Mouse (Mus musculus): Measurements from ENCODE around the gene Armc7. TPM values are rescaled to one million over a fixed set of nuclear protein-coding genes. Genes with fewer than 3 reads are reported as not detected.

Gene Armc7
- polyA plus RNA-seq, 1 experiment from 2014 or later: 4.6 TPM

- Histone ChIP-seq H3K4me1 (replicated peaks) (peaks cover 12% of the 10 kb centered on the region), H3K4me2 (no peak overlapping the region), H3K27me3 (no peaks in the 10 kb centered on the region), H3K9me3 (replicated peaks) (no peaks in the 10 kb centered on the region), H3K27ac (no peak overlapping the region), H3K36me3 (no peaks in the 10 kb centered on the region), H3K9ac (no peak overlapping the region), H3K4me3 (no peak overlapping the region)
- no peak for ATAC-seq (replicated peaks; ENCODE audit: insufficient number of reproducible peaks, insufficient read depth, low FRiP score, low read depth)
- 87% methylated on average over 15 of the region's 15 CpGs for WGBS
These were observed 19.8 kb upstream of the Armc7 start for GRCm38 (mm10) chr11:115455619-115456018.

- 87% methylated on average over 5 of the region's 5 CpGs for WGBS
- H3K9ac ChIP-seq: no peak overlapping the region
- H3K27me3 ChIP-seq: no peaks in the 10 kb centered on the region
- H3K27ac ChIP-seq: no peak overlapping the region
- H3K9me3 ChIP-seq (replicated peaks): no peaks in the 10 kb centered on the region
- H3K4me3 ChIP-seq: no peak overlapping the region
- H3K36me3 ChIP-seq: no peaks in the 10 kb centered on the region
- no peak for ATAC-seq (replicated peaks; ENCODE audit: insufficient number of reproducible peaks, insufficient read depth, low FRiP score, low read depth)
- H3K4me1 ChIP-seq (replicated peaks): peaks cover 12% of the 10 kb centered on the region
- H3K4me2 ChIP-seq: no peak overlapping the region
These were observed 19.3 kb upstream of the Armc7 start for GRCm38 (mm10) chr11:115456182-115456581.

DNA sequence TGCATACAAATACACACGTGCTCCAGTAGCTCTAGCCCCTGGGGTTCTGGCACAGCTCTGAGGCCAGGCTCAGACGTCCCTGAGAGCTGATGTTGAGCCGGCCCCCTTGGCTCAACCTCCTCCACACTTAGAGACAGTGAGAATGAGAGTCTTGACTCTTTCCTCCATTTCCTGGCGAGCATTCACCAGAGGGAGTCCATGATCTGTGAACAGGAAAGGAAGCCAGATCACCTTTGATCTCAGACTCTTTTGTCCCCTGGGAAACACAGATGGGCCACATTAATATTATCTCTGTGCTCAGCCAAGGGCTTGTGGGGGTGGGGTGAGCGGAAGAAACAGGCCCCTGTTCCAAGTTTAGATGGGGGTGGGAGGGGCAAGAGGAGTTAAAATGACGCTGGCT lies 18.1 kb upstream of the Armc7 start:
- Histone ChIP-seq H3K27me3 (no peaks in the 10 kb centered on the region; the same call in 1 of the 2 replicates), H3K9me3 (replicated peaks) (no peaks in the 10 kb centered on the region), H3K9ac (no peak overlapping the region), H3K4me3 (no peak overlapping the region), H3K36me3 (no peaks in the 10 kb centered on the region), H3K27ac (peak overlapping the region; percentile 38; the same call in 1 of the 2 replicates), H3K4me1 (replicated peaks) (peaks cover 12% of the 10 kb centered on the region), H3K4me2 (no peak overlapping the region)
- 0 out of 2 replicates have a peak, but pooled peaks have one; percentile 29 for ATAC-seq (replicated peaks; ENCODE audit: insufficient number of reproducible peaks, insufficient read depth, low FRiP score, low read depth)
- 18% methylated on average over 6 of the region's 6 CpGs for whole genome bisulfite sequencing

DNA sequence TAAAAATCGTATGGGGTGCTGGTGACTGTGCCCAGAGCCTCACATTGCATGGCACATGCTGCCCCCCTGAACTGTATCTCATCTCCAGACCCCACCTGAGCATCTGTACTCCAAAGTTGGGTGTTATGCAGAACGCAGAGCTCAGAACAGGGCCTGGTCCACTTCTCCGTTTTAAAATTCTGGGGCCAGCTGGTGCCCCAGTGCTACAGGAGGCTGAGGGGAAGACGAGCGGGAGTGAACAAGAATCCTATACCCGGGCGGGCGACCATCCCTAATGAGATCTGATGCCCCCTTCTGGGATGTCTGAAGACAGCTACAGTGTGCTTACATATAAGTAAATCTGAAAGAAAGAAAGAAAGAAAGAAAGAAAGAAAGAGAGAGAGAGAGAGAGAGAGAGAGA lies 14.5 kb upstream of the Armc7 start:
- no peaks in the 10 kb centered on the region for H3K36me3 ChIP-seq
- H3K27me3 ChIP-seq: no peaks in the 10 kb centered on the region; the same call in 1 of the 2 replicates
- no peak overlapping the region for H3K4me2 ChIP-seq
- H3K4me1 ChIP-seq (replicated peaks): peaks cover 15% of the 10 kb centered on the region
- WGBS: 36% methylated on average over 8 of the region's 8 CpGs
- no peaks in the 10 kb centered on the region for H3K9me3 ChIP-seq (replicated peaks)
- H3K27ac ChIP-seq: no peak overlapping the region
- no peak overlapping the region for H3K4me3 ChIP-seq
- ATAC-seq (replicated peaks; ENCODE audit: insufficient number of reproducible peaks, insufficient read depth, low FRiP score, low read depth): no peak
- H3K9ac ChIP-seq: no peak overlapping the region

DNA sequence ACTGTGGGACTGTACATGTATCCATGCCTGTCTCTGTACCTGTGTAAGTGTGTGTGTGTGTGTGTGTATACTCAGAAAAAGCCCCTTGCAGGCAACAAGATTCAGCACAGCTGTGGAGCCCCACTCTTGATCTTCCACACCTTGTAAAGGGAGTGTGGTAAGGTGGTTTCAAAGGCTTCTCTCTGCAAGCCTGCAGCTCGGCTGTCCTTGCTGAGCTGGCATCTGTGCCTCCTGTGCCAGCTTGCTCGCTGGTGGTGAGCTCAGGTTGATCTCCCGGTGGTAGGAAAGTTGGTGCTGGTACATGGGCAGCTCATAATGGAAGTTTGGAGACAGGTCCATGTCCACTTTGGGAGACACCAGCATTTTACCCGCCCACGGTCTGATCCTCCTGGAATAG lies 13.6 kb upstream of the Armc7 start:
- Histone ChIP-seq H3K4me2 (no peak overlapping the region), H3K4me1 (replicated peaks) (peaks cover 16% of the 10 kb centered on the region), H3K36me3 (no peaks in the 10 kb centered on the region), H3K27ac (no peak overlapping the region), H3K9me3 (replicated peaks) (no peaks in the 10 kb centered on the region), H3K4me3 (no peak overlapping the region), H3K27me3 (no peaks in the 10 kb centered on the region; the same call in 1 of the 2 replicates), H3K9ac (no peak overlapping the region)
- no peak for ATAC-seq (replicated peaks; ENCODE audit: insufficient number of reproducible peaks, insufficient read depth, low FRiP score, low read depth)
- 76% methylated on average over 5 of the region's 5 CpGs for WGBS

GRCm38 (mm10) chr11:115462243-115462891 lies 13.1 kb upstream of the Armc7 start, which contains the start of gene Slc16a5:
Gene Slc16a5, plus strand, starts transcription at chr11:115462474.
- Histone ChIP-seq H3K9ac (no peak within 1 kb of the TSS), H3K27me3 (no peaks in the 10 kb centered on the region; the same call in 1 of the 2 replicates), H3K27ac (0 out of 2 replicates have a peak within 1 kb of the TSS, but pooled peaks have one; percentile 31), H3K36me3 (no peaks in the 10 kb centered on the region), H3K4me2 (no peak within 1 kb of the TSS; the same call in 1 of the 2 replicates), H3K4me1 (replicated peaks) (peaks cover 13% of the 10 kb centered on the region), H3K4me3 (peak within 1 kb of the TSS; percentile 5; the same call in 1 of the 2 replicates), H3K9me3 (replicated peaks) (no peaks in the 10 kb centered on the region)
- WGBS: 70% methylated on average over 16 of the region's 16 CpGs
- no peak for ATAC-seq (replicated peaks; ENCODE audit: insufficient number of reproducible peaks, insufficient read depth, low FRiP score, low read depth)

GRCm38 (mm10) chr11:115463397-115463796 lies 12.1 kb upstream of the Armc7 start:
- H3K4me1 ChIP-seq (replicated peaks): peaks cover 10% of the 10 kb centered on the region
- ATAC-seq (replicated peaks; ENCODE audit: insufficient number of reproducible peaks, insufficient read depth, low FRiP score, low read depth): no peak
- no peaks in the 10 kb centered on the region; the same call in 1 of the 2 replicates for H3K27me3 ChIP-seq
- H3K4me2 ChIP-seq: no peak overlapping the region; the same call in 1 of the 2 replicates
- H3K9me3 ChIP-seq (replicated peaks): no peaks in the 10 kb centered on the region
- no peak overlapping the region for H3K9ac ChIP-seq
- H3K36me3 ChIP-seq: no peaks in the 10 kb centered on the region
- peak overlapping the region; percentile 5; the same call in 1 of the 2 replicates for H3K4me3 ChIP-seq
- peak overlapping the region; percentile 31; the same call in 1 of the 2 replicates for H3K27ac ChIP-seq
- WGBS: 40% methylated on average over 11 of the region's 11 CpGs

GRCm38 (mm10) chr11:115464851-115465250 lies 10.6 kb upstream of the Armc7 start:
- H3K4me2 ChIP-seq: no peak overlapping the region; the same call in 1 of the 2 replicates
- H3K27me3 ChIP-seq: no peaks in the 10 kb centered on the region; the same call in 1 of the 2 replicates
- no peaks in the 10 kb centered on the region for H3K9me3 ChIP-seq (replicated peaks)
- 0 out of 2 replicates have a peak overlapping the region, but pooled peaks have one; percentile 0 for H3K4me3 ChIP-seq
- no peak for ATAC-seq (replicated peaks; ENCODE audit: insufficient number of reproducible peaks, insufficient read depth, low FRiP score, low read depth)
- H3K9ac ChIP-seq: no peak overlapping the region
- no peaks in the 10 kb centered on the region for H3K36me3 ChIP-seq
- H3K4me1 ChIP-seq (replicated peaks): peaks cover 10% of the 10 kb centered on the region
- no peak overlapping the region for H3K27ac ChIP-seq
- WGBS: 84% methylated on average over 8 of the region's 8 CpGs

DNA sequence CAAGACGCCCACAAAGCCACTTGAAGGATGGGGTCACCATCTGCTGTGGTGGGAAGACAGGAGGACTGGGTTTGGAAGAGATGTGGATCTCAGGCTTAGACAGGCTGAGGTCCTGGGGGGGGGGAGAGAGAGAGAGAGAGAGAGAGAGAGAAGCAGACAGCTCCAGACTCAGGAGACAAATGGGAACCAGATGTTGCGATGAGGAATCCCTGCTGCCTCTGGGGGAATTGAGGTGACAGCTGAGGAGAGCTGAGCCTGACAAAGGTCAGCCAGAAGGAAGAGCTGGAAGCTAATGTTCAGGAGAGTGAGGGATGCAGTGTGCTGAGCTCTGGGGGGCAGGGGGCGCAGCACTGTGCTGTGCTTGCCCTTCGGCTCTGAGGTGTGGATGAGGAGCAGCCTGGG lies 8.2 kb upstream of the Armc7 start:
- Histone ChIP-seq H3K9me3 (replicated peaks) (no peaks in the 10 kb centered on the region), H3K4me2 (no peak overlapping the region), H3K9ac (no peak overlapping the region), H3K36me3 (no peaks in the 10 kb centered on the region), H3K27me3 (no peaks in the 10 kb centered on the region; the same call in 1 of the 2 replicates), H3K4me3 (no peak overlapping the region), H3K27ac (no peak overlapping the region), H3K4me1 (replicated peaks) (peaks cover 11% of the 10 kb centered on the region)
- 30% methylated on average over 4 of the region's 4 CpGs for WGBS
- ATAC-seq (replicated peaks; ENCODE audit: insufficient number of reproducible peaks, insufficient read depth, low FRiP score, low read depth): no peak

GRCm38 (mm10) chr11:115472183-115472582 lies 3.3 kb upstream of the Armc7 start:
- no peak overlapping the region for H3K4me3 ChIP-seq
- peaks cover 35% of the 10 kb centered on the region for H3K4me1 ChIP-seq (replicated peaks)
- no peaks in the 10 kb centered on the region for H3K9me3 ChIP-seq (replicated peaks)
- no peak overlapping the region; the same call in 1 of the 2 replicates for H3K27ac ChIP-seq
- H3K4me2 ChIP-seq: no peak overlapping the region
- 78% methylated on average over 7 of the region's 7 CpGs for WGBS
- no peak overlapping the region for H3K9ac ChIP-seq
- ATAC-seq (replicated peaks; ENCODE audit: insufficient number of reproducible peaks, insufficient read depth, low FRiP score, low read depth): no peak
- H3K27me3 ChIP-seq: no peaks in the 10 kb centered on the region
- H3K36me3 ChIP-seq: no peaks in the 10 kb centered on the region

DNA sequence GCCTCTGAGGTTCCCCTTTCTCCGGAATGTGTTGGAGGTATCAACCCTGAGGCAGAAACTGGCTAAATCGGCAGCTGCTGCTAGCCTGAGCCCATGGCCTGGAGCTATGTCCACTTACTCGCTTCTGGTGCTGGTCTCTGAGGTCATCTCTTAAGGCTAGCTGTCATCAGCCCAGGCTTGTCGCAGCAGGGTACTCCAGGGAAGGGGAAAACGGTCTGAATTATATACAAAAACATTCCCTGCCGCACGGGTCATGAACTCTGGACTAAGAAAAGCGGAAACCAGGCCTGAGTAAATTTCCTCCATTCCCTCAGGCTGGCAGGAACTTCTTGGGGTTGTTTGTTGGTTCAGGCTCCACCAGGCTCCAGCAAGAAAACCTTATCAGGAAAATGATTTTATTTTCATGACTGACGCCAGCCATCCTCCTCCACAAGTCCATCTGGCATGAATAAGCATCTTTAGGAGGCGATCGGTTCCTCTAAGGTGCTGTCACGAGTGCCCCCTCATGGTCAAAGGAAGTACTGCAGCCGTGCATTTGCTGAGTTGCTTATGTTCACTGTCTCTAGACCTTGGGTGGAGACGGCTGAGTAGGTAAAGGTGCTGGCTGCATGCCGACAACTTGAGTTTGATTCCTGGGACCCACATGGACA lies 1.7 kb upstream of the Armc7 start:
- WGBS: 14% methylated on average over 15 of the region's 15 CpGs
- Histone ChIP-seq H3K9me3 (replicated peaks) (no peaks in the 10 kb centered on the region), H3K27ac (peak overlapping the region; percentile 83), H3K36me3 (no peaks in the 10 kb centered on the region), H3K4me3 (no peak overlapping the region), H3K9ac (0 out of 2 replicates have a peak overlapping the region, but pooled peaks have one; percentile 79), H3K4me1 (replicated peaks) (peaks cover 35% of the 10 kb centered on the region), H3K27me3 (no peaks in the 10 kb centered on the region), H3K4me2 (peak overlapping the region; percentile 23)
- peak; percentile 54 for ATAC-seq (replicated peaks; ENCODE audit: insufficient number of reproducible peaks, insufficient read depth, low FRiP score, low read depth)

Measured in heart, embryonic 15.5 days (tissue).